ENCODE assay signal across 9 mouse cellular contexts in the genomic region with DNA sequence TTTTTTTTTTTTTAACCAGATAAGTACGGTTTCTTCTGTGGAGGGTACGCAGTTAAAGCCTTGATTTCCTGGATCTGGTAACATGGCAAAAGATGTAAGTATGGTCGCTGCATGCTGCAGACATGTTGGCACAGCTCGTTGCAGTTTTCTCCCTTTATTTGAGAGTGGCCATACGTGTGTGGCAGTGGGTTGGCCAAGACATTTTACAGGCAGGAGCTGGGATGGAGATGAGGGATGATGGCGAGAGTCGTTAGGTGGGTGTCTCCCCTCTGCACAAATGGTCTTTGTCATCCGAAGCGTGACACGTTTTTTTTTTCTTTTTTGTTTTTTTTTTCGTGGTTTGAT. TPM values are rescaled to one million over a fixed set of nuclear protein-coding genes. Genes with fewer than 3 reads are reported as not detected.
DNase-seq lines count a peak whose midpoint lies in the region; ATAC-seq and TF ChIP-seq lines count a peak whose summit lies in the region.
"Had no signal": no experiment of that assay in that cellular context is flagged by ENCODE, and none has a peak within 500 bp of the region (broad histone marks: within the 10 kb centered on the region; RNA-seq: fewer than 3 reads in every experiment).

No protein-coding gene starts in this region.

- ATAC-seq in intestine, embryonic 15.5 days, result no peak
- ATAC-seq in neural tube, embryonic 13.5 days (ENCODE audit: low read depth), result no peak

- no peak for TF ChIP-seq POLR2A in cortical plate, adult 2 months (IDR thresholded peaks at IDR 0.05; ENCODE audit: extremely low read depth, insufficient read depth, low read length)

- peak overlapping the region; percentile 79 for H3K4me2 ChIP-seq in intestine, embryonic 15.5 days (replicated peaks)
- H3K4me2 ChIP-seq in neural tube, embryonic 13.5 days, result peak overlapping the region; percentile 91

- no peaks in the 10 kb centered on the region; the same call in 1 of the 2 replicates for H3K4me1 ChIP-seq in cortical plate, adult 2 months (ENCODE audit: control insufficient read depth, insufficient read depth, low read length)
- H3K4me1 ChIP-seq in intestine, embryonic 15.5 days (replicated peaks), result peaks cover 12% of the 10 kb centered on the region
- H3K4me1 ChIP-seq in neural tube, embryonic 13.5 days (replicated peaks), result peaks cover 28% of the 10 kb centered on the region

- peak overlapping the region; percentile 75 for H3K4me3 ChIP-seq in layer of hippocampus, adult 2 months
- H3K4me3 ChIP-seq in cortical plate, adult 2 months (ENCODE audit: insufficient read depth, low read length), result peak overlapping the region; percentile 68
- peak overlapping the region; percentile 88 for H3K4me3 ChIP-seq in intestine, embryonic 15.5 days (replicated peaks)
- H3K4me3 ChIP-seq in neural tube, embryonic 13.5 days, result peak overlapping the region; percentile 87

- intact Hi-C loops in left cerebral cortex, postnatal 14 days (cut with DNase I), result no loop called here
- intact Hi-C loops in left cerebral cortex, postnatal 4 days (cut with DNase I), result no loop called here

- H3K27ac ChIP-seq in layer of hippocampus, adult 2 months, result peak overlapping the region; percentile 84; the same call in 1 of the 2 replicates
- no peak overlapping the region for H3K27ac ChIP-seq in cortical plate, adult 2 months (ENCODE audit: insufficient read depth, low read length)
- no peak overlapping the region for H3K27ac ChIP-seq in intestine, embryonic 15.5 days
- peak overlapping the region; percentile 76; the same call in 1 of the 2 replicates for H3K27ac ChIP-seq in neural tube, embryonic 13.5 days (replicated peaks)

- 2% methylated on average over 11 of the region's 11 CpGs for WGBS in intestine, embryonic 15.5 days
- WGBS in neural tube, embryonic 13.5 days, result 3% methylated on average over 11 of the region's 11 CpGs

- peaks cover 17% of the 10 kb centered on the region; the same call in 1 of the 2 replicates for H3K36me3 ChIP-seq in intestine, embryonic 15.5 days
- peaks cover 44% of the 10 kb centered on the region for H3K36me3 ChIP-seq in neural tube, embryonic 13.5 days

- DNase-seq in layer of hippocampus, adult 2 months (ENCODE audit: low spot score in 2 of 2), result no peak
- no peak for DNase-seq in layer of hippocampus, adult 9-10 months (ENCODE audit: low spot score)
- DNase-seq in left cerebral cortex, postnatal 14 days (ENCODE audit: low spot score in 2 of 2), result no peak
- DNase-seq in left cerebral cortex, postnatal 4 days, result no peak
- DNase-seq in right cerebral cortex, postnatal 36 days (ENCODE audit: low spot score in 2 of 2), result no peak

- no peak for TF ChIP-seq CTCF in layer of hippocampus, adult 2 months (conservative IDR thresholded peaks at IDR 0.05)
- no peak for TF ChIP-seq CTCF in cortical plate, adult 2 months (IDR thresholded peaks at IDR 0.05; ENCODE audit: extremely low read depth, insufficient read depth, low read length)

- H3K9ac ChIP-seq in intestine, embryonic 15.5 days, result 0 out of 2 replicates have a peak overlapping the region, but pooled peaks have one; percentile 24
- peak overlapping the region; percentile 96 for H3K9ac ChIP-seq in neural tube, embryonic 13.5 days

- no peaks in the 10 kb centered on the region for H3K9me3 ChIP-seq in intestine, embryonic 15.5 days
- H3K9me3 ChIP-seq in neural tube, embryonic 13.5 days, result no peaks in the 10 kb centered on the region

- H3K27me3 ChIP-seq in intestine, embryonic 15.5 days (replicated peaks), result no peaks in the 10 kb centered on the region
- no peaks in the 10 kb centered on the region for H3K27me3 ChIP-seq in neural tube, embryonic 13.5 days

RNA-seq across cellular contexts. Expression of a gene that starts 1.1 kb away (rescaled TPM):
- total RNA-seq in layer of hippocampus, adult 2 months (2021), result 10 to 100 TPM; 66.1 to 66.7 TPM
- 76.6 and 77.6 TPM in 2 replicates for polyA plus RNA-seq in cortical plate, adult 2 months (2012; rRNA removed)
- polyA plus RNA-seq in intestine, embryonic 15.5 days (2015; fragmentation: Nextera tagmentation; extraction: Ambion mirVana), result 148 and 170 TPM in 2 replicates
- polyA plus RNA-seq in neural tube, embryonic 13.5 days (2015; fragmentation: Nextera tagmentation; extraction: Ambion mirVana), result 104 and 111 TPM in 2 replicates
- 10 to 100 TPM; 59.4 to 65.9 TPM for total RNA-seq in left cerebral cortex, postnatal 14 days (2021)
- 10 to 100 TPM; 82.6 to 88.1 TPM for total RNA-seq in left cerebral cortex, postnatal 4 days (2021)

RNA-seq across cellular contexts. Expression of a gene that starts 51.6 kb away (rescaled TPM):
- total RNA-seq in layer of hippocampus, adult 2 months (2021), result 10 to 100 TPM; 42.8 to 42.9 TPM
- 43.1 and 43.3 TPM in 2 replicates for polyA plus RNA-seq in cortical plate, adult 2 months (2012; rRNA removed)
- 30.7 TPM in 2 replicates for polyA plus RNA-seq in intestine, embryonic 15.5 days (2015; fragmentation: Nextera tagmentation; extraction: Ambion mirVana)
- 45.9 and 49.2 TPM in 2 replicates for polyA plus RNA-seq in neural tube, embryonic 13.5 days (2015; fragmentation: Nextera tagmentation; extraction: Ambion mirVana)
- total RNA-seq in left cerebral cortex, postnatal 14 days (2021), result 10 to 100 TPM; 46.9 to 53.1 TPM
- total RNA-seq in left cerebral cortex, postnatal 4 days (2021), result 10 to 100 TPM; 38.4 to 42.9 TPM

RNA-seq across cellular contexts. Expression of a gene that starts 51.7 kb away (rescaled TPM):
- total RNA-seq in layer of hippocampus, adult 2 months (2021), result 10 to 100 TPM; 36.4 to 40.1 TPM
- 56.4 TPM in 2 replicates for polyA plus RNA-seq in cortical plate, adult 2 months (2012; rRNA removed)
- 16.9 and 19.0 TPM in 2 replicates for polyA plus RNA-seq in intestine, embryonic 15.5 days (2015; fragmentation: Nextera tagmentation; extraction: Ambion mirVana)
- polyA plus RNA-seq in neural tube, embryonic 13.5 days (2015; fragmentation: Nextera tagmentation; extraction: Ambion mirVana), result 33.5 and 34.3 TPM in 2 replicates
- total RNA-seq in left cerebral cortex, postnatal 14 days (2021), result 10 to 100 TPM; 27.7 to 31.2 TPM
- 10 to 100 TPM; 27.6 to 31.2 TPM for total RNA-seq in left cerebral cortex, postnatal 4 days (2021)

RNA-seq across cellular contexts. Expression of a gene that starts 57.0 kb away (rescaled TPM):
- not detected for total RNA-seq in layer of hippocampus, adult 2 months (2021)
- not detected in 2 replicates for polyA plus RNA-seq in cortical plate, adult 2 months (2012; rRNA removed)
- not detected in 2 replicates for polyA plus RNA-seq in intestine, embryonic 15.5 days (2015; fragmentation: Nextera tagmentation; extraction: Ambion mirVana)
- not detected in 2 replicates for polyA plus RNA-seq in neural tube, embryonic 13.5 days (2015; fragmentation: Nextera tagmentation; extraction: Ambion mirVana)
- not detected for total RNA-seq in left cerebral cortex, postnatal 14 days (2021)
- total RNA-seq in left cerebral cortex, postnatal 4 days (2021), result not detected
- total RNA-seq: common myeloid progenitor, adult 5-6 weeks had no signal

Comparison
In these comparisons a context has a peak if more than half of its experiments do, and no peak if none do; other contexts are left out.
1. H3K27ac ChIP-seq: peak in layer of hippocampus, adult 2 months (single experiment) and neural tube, embryonic 13.5 days (single experiment); none in cortical plate, adult 2 months (single experiment) and intestine, embryonic 15.5 days (single experiment).
2. Peak in every context shown above with its lines, with median percentiles within 50 percentile points of each other: H3K4me3 ChIP-seq.